Mouse (Mus musculus): Measurements from ENCODE around the gene 9330182O14Rik. TPM values are rescaled to one million over a fixed set of nuclear protein-coding genes. Genes with fewer than 3 reads are reported as not detected.

9330182O14Rik gene
- total RNA-seq, 4 experiments from 2014 or later, result not detected

Small RNA genes within 50 kb of the gene (microRNA-seq; reads per million reads assigned to microRNA genes)
- gene Gm25958, result 0 reads per million in 2 experiments
